Mouse (Mus musculus): Measurements from ENCODE around the gene Med22. TPM values are rescaled to one million over a fixed set of nuclear protein-coding genes. Genes with fewer than 3 reads are reported as not detected.

Gene Med22
- total RNA-seq (2015; ENCODE audit: low replicate concordance) (0.84 and 5.4 TPM in 2 replicates), total RNA-seq (2017; ENCODE audit: low replicate concordance) (2.6 and 9.0 TPM in 2 replicates)

GRCm38 (mm10) chr2:26910124-26910993, at the start of gene Med22, which contains the start of gene Rpl7a:
Gene Med22, minus strand, starts transcription at chr2:26910677.
Gene Rpl7a, plus strand, starts transcription at chr2:26910764.
- ATAC-seq (replicated peaks; ENCODE audit: low FRiP score, poor library complexity, severe bottlenecking): peak; percentile 88

- no peak for ATAC-seq (replicated peaks; ENCODE audit: low FRiP score, poor library complexity, severe bottlenecking)
Observed at GRCm38 (mm10) chr2:26957488-26957859, 47.0 kb upstream of the Med22 start.

GRCm38 (mm10) chr2:26956811-26957487, 46.5 kb upstream of the Med22 start:
- ATAC-seq (replicated peaks; ENCODE audit: low FRiP score, poor library complexity, severe bottlenecking): no peak

GRCm38 (mm10) chr2:26954735-26955395, 44.4 kb upstream of the Med22 start:
- ATAC-seq (replicated peaks; ENCODE audit: low FRiP score, poor library complexity, severe bottlenecking): no peak

GRCm38 (mm10) chr2:26952866-26953265, 42.4 kb upstream of the Med22 start:
- no peak for ATAC-seq (replicated peaks; ENCODE audit: low FRiP score, poor library complexity, severe bottlenecking)

GRCm38 (mm10) chr2:26952193-26952592, 41.7 kb upstream of the Med22 start:
- no peak for ATAC-seq (replicated peaks; ENCODE audit: low FRiP score, poor library complexity, severe bottlenecking)

GRCm38 (mm10) chr2:26951346-26951905, 40.9 kb upstream of the Med22 start:
- ATAC-seq (replicated peaks; ENCODE audit: low FRiP score, poor library complexity, severe bottlenecking): no peak

- no peak for ATAC-seq (replicated peaks; ENCODE audit: low FRiP score, poor library complexity, severe bottlenecking)
Observed at GRCm38 (mm10) chr2:26950411-26950810, 39.9 kb upstream of the Med22 start.

GRCm38 (mm10) chr2:26943253-26943652, 32.8 kb upstream of the Med22 start:
- ATAC-seq (replicated peaks; ENCODE audit: low FRiP score, poor library complexity, severe bottlenecking): no peak

- ATAC-seq (replicated peaks; ENCODE audit: low FRiP score, poor library complexity, severe bottlenecking): no peak
Observed at GRCm38 (mm10) chr2:26941539-26941938, 31.1 kb upstream of the Med22 start.

GRCm38 (mm10) chr2:26936425-26936824, 25.9 kb upstream of the Med22 start:
- no peak for ATAC-seq (replicated peaks; ENCODE audit: low FRiP score, poor library complexity, severe bottlenecking)

- ATAC-seq (replicated peaks; ENCODE audit: low FRiP score, poor library complexity, severe bottlenecking): no peak
Observed at GRCm38 (mm10) chr2:26935286-26935685, 24.8 kb upstream of the Med22 start.

- ATAC-seq (replicated peaks; ENCODE audit: low FRiP score, poor library complexity, severe bottlenecking): peak; percentile 89
Observed at GRCm38 (mm10) chr2:26933304-26934055, 23.0 kb upstream of the Med22 start, which contains the start of the genes Surf4 and Stkld1. Gene Surf4, minus strand, starts transcription at chr2:26933928. Gene Stkld1, plus strand, starts transcription at chr2:26934047.

- ATAC-seq (replicated peaks; ENCODE audit: low FRiP score, poor library complexity, severe bottlenecking): 0 out of 2 replicates have a peak, but pooled peaks have one; percentile 14
Observed at GRCm38 (mm10) chr2:26932473-26933303, 22.2 kb upstream of the Med22 start.

GRCm38 (mm10) chr2:26930390-26930789, 19.9 kb upstream of the Med22 start:
- peak; percentile 41; the same call in 1 of the 2 replicates for ATAC-seq (replicated peaks; ENCODE audit: low FRiP score, poor library complexity, severe bottlenecking)

GRCm38 (mm10) chr2:26927745-26928476, 17.4 kb upstream of the Med22 start:
- no peak for ATAC-seq (replicated peaks; ENCODE audit: low FRiP score, poor library complexity, severe bottlenecking)

- no peak for ATAC-seq (replicated peaks; ENCODE audit: low FRiP score, poor library complexity, severe bottlenecking)
Observed at GRCm38 (mm10) chr2:26921784-26922183, 11.3 kb upstream of the Med22 start.
